Mouse (Mus musculus): ENCODE data around the gene Nfya. TPM values are rescaled to one million over a fixed set of nuclear protein-coding genes. Genes with fewer than 3 reads are reported as not detected.
A peak's percentile ranks its signal among the peaks of the same experiment; 100 is the strongest.

Gene Nfya
- polyA plus RNA-seq (2016; fragmentation: Nextera tagmentation; extraction: Ambion mirVana), result 19.7 and 21.3 TPM in 2 replicates

DNA sequence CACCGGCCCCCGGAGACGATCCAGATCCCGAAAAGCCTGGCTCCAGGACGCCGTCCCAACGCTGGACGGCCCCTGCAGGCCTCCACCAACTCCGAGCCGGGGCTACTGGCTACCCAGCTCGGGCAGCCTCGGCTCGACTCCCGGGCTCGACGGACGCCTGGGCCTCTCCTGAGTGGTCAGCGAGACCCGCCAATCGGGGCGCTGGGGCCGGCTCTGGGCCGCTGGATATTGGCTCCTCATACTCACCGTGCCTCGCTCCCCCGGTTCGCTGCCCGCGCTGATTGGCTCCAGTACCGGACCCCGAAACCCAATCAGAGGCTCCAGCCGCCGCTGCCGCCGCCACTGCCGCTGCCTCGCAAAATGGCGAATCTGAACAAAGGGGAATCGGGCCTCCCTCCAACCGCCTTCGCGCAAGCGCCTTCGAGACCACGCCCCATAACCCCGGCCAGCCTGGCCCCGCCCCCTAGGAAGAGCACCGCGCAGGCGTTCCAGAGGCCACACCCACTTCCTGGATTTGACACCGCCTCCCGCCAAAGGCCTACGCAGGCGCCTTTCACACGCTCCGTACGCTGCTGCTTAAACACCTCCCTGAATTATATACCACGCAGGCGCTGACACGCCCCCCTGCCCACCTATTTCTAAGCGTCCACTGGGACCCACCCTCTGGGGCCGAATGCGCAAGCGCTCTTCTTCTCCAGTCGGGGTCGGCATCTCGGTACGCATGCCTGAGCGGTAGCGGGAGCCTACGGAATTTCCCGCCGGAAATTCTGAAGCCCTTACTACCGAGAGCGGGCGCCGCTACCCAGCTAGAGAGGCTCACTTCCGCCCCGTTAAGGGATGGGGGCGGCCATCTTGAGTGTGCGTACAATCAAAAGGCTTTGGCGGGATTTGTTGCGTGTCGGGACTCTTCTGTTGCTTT lies at the start of gene Nfya, which contains the start of gene Oard1:
TSS of gene Nfya (minus strand) at position 527 of the 919 bp plus-strand sequence.
TSS of gene Oard1 (plus strand) at position 635 of the 919 bp plus-strand sequence.
- WGBS, result under 1% methylated on average over 84 of the region's 84 CpGs

GRCm38 (mm10) chr17:48457971-48458653 lies 48.4 kb upstream of the Nfya start:
- no peak overlapping the region for H3K4me2 ChIP-seq
- H3K4me3 ChIP-seq (replicated peaks), result no peak overlapping the region
- H3K9me3 ChIP-seq, result no peaks in the 10 kb centered on the region
- H3K27ac ChIP-seq, result no peak overlapping the region
- 82% methylated on average over 13 of the region's 13 CpGs for WGBS
- H3K4me1 ChIP-seq (replicated peaks), result no peaks in the 10 kb centered on the region; the same call in 1 of the 2 replicates
- H3K9ac ChIP-seq (replicated peaks), result no peak overlapping the region
- H3K27me3 ChIP-seq, result no peaks in the 10 kb centered on the region
- no peak for ATAC-seq (ENCODE audit: insufficient number of reproducible peaks, insufficient read depth, low FRiP score, low TSS enrichment, low read depth)
- no peaks in the 10 kb centered on the region for H3K36me3 ChIP-seq

More for the DNA sequence above, at the start of gene Nfya, which contains the start of gene Oard1:
- Histone ChIP-seq H3K27me3 (no peaks in the 10 kb centered on the region), H3K4me2 (peak within 1 kb of the TSS; percentile 76), H3K9me3 (no peaks in the 10 kb centered on the region), H3K9ac (replicated peaks) (peak within 1 kb of the TSS; percentile 99), H3K27ac (peak within 1 kb of the TSS; percentile 100), H3K4me3 (replicated peaks) (peak within 1 kb of the TSS; percentile 84), H3K36me3 (peaks cover 21% of the 10 kb centered on the region), H3K4me1 (replicated peaks) (peaks cover 16% of the 10 kb centered on the region)
- ATAC-seq (ENCODE audit: insufficient number of reproducible peaks, insufficient read depth, low FRiP score, low TSS enrichment, low read depth), result peak; percentile 97

- ATAC-seq (ENCODE audit: insufficient number of reproducible peaks, insufficient read depth, low FRiP score, low TSS enrichment, low read depth), result no peak
- H3K36me3 ChIP-seq, result no peaks in the 10 kb centered on the region
- no peak overlapping the region for H3K4me3 ChIP-seq (replicated peaks)
- H3K4me2 ChIP-seq, result no peak overlapping the region
- 89% methylated on average over 2 of the region's 2 CpGs for WGBS
- no peak overlapping the region for H3K9ac ChIP-seq (replicated peaks)
- no peaks in the 10 kb centered on the region; the same call in 1 of the 2 replicates for H3K4me1 ChIP-seq (replicated peaks)
- no peak overlapping the region for H3K27ac ChIP-seq
- H3K27me3 ChIP-seq, result no peaks in the 10 kb centered on the region
- no peaks in the 10 kb centered on the region for H3K9me3 ChIP-seq
Observed at GRCm38 (mm10) chr17:48455955-48456354, 46.2 kb upstream of the Nfya start.

GRCm38 (mm10) chr17:48454688-48455087 lies 45.0 kb upstream of the Nfya start, which contains the start of gene Unc5cl:
Unc5cl (plus strand) TSS chr17:48454901.
- WGBS, result 55% methylated on average over 11 of the region's 11 CpGs

GRCm38 (mm10) chr17:48454190-48454589 lies 44.5 kb upstream of the Nfya start:
- Histone ChIP-seq H3K9me3 (no peaks in the 10 kb centered on the region), H3K27ac (no peak overlapping the region), H3K4me2 (no peak overlapping the region), H3K4me3 (replicated peaks) (no peak overlapping the region), H3K4me1 (replicated peaks) (no peaks in the 10 kb centered on the region; the same call in 1 of the 2 replicates), H3K9ac (replicated peaks) (no peak overlapping the region), H3K36me3 (no peaks in the 10 kb centered on the region), H3K27me3 (no peaks in the 10 kb centered on the region)
- ATAC-seq (ENCODE audit: insufficient number of reproducible peaks, insufficient read depth, low FRiP score, low TSS enrichment, low read depth), result no peak
- WGBS, result 51% methylated on average over 7 of the region's 7 CpGs

More at GRCm38 (mm10) chr17:48454688-48455087, 45.0 kb upstream of the Nfya start, which contains the start of gene Unc5cl:
- H3K9me3 ChIP-seq, result no peaks in the 10 kb centered on the region
- H3K4me3 ChIP-seq (replicated peaks), result no peak within 1 kb of the TSS
- H3K27me3 ChIP-seq, result no peaks in the 10 kb centered on the region
- no peak within 1 kb of the TSS for H3K9ac ChIP-seq (replicated peaks)
- H3K4me1 ChIP-seq (replicated peaks), result no peaks in the 10 kb centered on the region; the same call in 1 of the 2 replicates
- H3K4me2 ChIP-seq, result no peak within 1 kb of the TSS
- ATAC-seq (ENCODE audit: insufficient number of reproducible peaks, insufficient read depth, low FRiP score, low TSS enrichment, low read depth), result no peak
- no peaks in the 10 kb centered on the region for H3K36me3 ChIP-seq
- no peak within 1 kb of the TSS for H3K27ac ChIP-seq

DNA sequence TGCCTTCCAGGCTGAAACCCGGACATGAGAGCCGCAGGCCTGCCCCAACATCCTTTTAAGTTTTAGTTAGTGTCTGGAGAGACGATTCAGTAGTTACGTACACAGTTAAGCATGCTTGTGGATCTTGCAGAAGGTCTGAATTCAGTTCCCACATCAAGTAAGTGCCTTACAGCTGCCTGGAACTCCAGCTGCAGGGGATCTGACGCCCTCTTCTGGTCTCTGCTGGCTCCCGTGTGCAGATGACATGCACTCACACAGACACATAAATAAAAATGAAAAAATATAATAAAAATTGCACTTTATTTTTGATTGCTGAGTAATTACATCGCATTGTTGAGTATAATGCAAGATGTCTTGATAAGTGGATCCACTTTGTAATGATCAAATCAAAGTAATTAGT lies 43.8 kb upstream of the Nfya start:
- no peak overlapping the region for H3K9ac ChIP-seq (replicated peaks)
- WGBS, result 73% methylated on average over 7 of the region's 7 CpGs
- H3K27ac ChIP-seq, result no peak overlapping the region
- H3K4me1 ChIP-seq (replicated peaks), result no peaks in the 10 kb centered on the region; the same call in 1 of the 2 replicates
- no peaks in the 10 kb centered on the region for H3K9me3 ChIP-seq
- H3K27me3 ChIP-seq, result no peaks in the 10 kb centered on the region
- H3K4me2 ChIP-seq, result no peak overlapping the region
- H3K36me3 ChIP-seq, result no peaks in the 10 kb centered on the region
- H3K4me3 ChIP-seq (replicated peaks), result no peak overlapping the region
- ATAC-seq (ENCODE audit: insufficient number of reproducible peaks, insufficient read depth, low FRiP score, low TSS enrichment, low read depth), result no peak

DNA sequence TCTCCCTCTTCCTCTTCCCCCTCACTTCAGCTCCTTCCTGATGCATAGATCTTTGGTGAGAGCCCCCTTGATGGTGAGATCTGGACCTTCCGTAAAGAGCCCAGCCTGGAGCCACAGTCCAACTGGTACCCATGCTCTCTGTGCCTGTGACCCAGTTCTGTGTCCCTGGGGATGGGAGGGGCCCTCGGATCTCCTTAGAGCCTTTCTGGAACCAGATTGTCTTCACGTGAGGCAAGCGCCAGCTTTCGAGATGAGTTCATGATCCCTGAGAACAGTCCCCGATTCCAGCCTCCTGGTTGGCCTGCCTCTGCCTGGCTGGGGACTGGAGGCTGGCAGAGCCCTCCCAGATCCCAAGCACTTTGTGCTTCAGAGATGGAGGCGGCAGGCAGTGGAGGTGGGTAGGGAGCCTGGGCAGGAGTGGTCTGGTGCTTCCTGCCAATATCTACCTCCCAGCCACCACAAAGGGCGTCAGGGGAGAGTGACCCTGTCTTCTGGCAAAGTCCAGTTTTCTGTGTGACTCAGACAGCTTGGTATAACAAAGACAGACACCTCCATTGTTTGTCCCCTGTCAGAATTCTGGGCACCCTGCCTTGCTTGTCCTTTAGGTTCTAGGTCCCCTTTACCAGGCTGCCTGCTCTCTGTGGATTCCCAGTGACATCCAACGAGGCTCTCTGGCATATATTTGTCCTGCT lies 42.2 kb upstream of the Nfya start:
- no peak overlapping the region for H3K27ac ChIP-seq
- WGBS, result 81% methylated on average over 9 of the region's 9 CpGs
- ATAC-seq (ENCODE audit: insufficient number of reproducible peaks, insufficient read depth, low FRiP score, low TSS enrichment, low read depth), result no peak

DNA sequence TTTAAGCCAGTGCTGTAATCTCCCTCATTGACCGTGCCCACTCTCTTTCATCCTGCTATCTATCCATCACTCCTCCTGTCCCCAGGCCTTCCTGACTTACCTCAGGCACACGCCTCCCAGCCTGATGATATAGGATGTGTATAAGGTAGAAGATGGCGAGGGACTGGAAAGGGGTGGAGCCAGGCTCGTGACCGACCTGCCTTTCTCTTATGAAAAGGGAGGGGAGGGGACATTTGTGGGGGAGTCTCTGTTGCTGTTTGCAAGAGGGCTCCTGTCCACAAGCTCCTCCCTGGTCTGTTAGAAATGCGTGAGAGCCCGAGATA lies 41.6 kb upstream of the Nfya start, which contains the start of gene Tspo2:
TSS of gene Tspo2 (minus strand) at position 170 of the 323 bp plus-strand sequence.
- 59% methylated on average over 7 of the region's 7 CpGs for WGBS
- Histone ChIP-seq H3K9ac (replicated peaks) (no peak within 1 kb of the TSS), H3K27ac (no peak within 1 kb of the TSS)

More for the DNA sequence above, 42.2 kb upstream of the Nfya start:
- Histone ChIP-seq H3K27me3 (no peaks in the 10 kb centered on the region), H3K36me3 (no peaks in the 10 kb centered on the region), H3K4me2 (no peak overlapping the region), H3K9me3 (no peaks in the 10 kb centered on the region), H3K9ac (replicated peaks) (no peak overlapping the region), H3K4me1 (replicated peaks) (no peaks in the 10 kb centered on the region; the same call in 1 of the 2 replicates), H3K4me3 (replicated peaks) (no peak overlapping the region)

GRCm38 (mm10) chr17:48450666-48451352 lies 41.1 kb upstream of the Nfya start:
- Histone ChIP-seq H3K9me3 (no peaks in the 10 kb centered on the region), H3K4me1 (replicated peaks) (no peaks in the 10 kb centered on the region; the same call in 1 of the 2 replicates), H3K27ac (no peak overlapping the region), H3K4me2 (no peak overlapping the region), H3K27me3 (no peaks in the 10 kb centered on the region), H3K36me3 (no peaks in the 10 kb centered on the region), H3K9ac (replicated peaks) (no peak overlapping the region), H3K4me3 (replicated peaks) (no peak overlapping the region)
- no peak for ATAC-seq (ENCODE audit: insufficient number of reproducible peaks, insufficient read depth, low FRiP score, low TSS enrichment, low read depth)
- 86% methylated on average over 13 of the region's 13 CpGs for WGBS

More for the DNA sequence above, 41.6 kb upstream of the Nfya start, which contains the start of gene Tspo2:
- no peak for ATAC-seq (ENCODE audit: insufficient number of reproducible peaks, insufficient read depth, low FRiP score, low TSS enrichment, low read depth)
- Histone ChIP-seq H3K4me1 (replicated peaks) (no peaks in the 10 kb centered on the region; the same call in 1 of the 2 replicates), H3K4me3 (replicated peaks) (no peak within 1 kb of the TSS), H3K36me3 (no peaks in the 10 kb centered on the region), H3K27me3 (no peaks in the 10 kb centered on the region), H3K9me3 (no peaks in the 10 kb centered on the region), H3K4me2 (no peak within 1 kb of the TSS)

- ATAC-seq (ENCODE audit: insufficient number of reproducible peaks, insufficient read depth, low FRiP score, low TSS enrichment, low read depth), result no peak
- 75% methylated on average over 8 of the region's 8 CpGs for WGBS
- H3K9me3 ChIP-seq, result no peaks in the 10 kb centered on the region
- no peak overlapping the region for H3K4me2 ChIP-seq
- H3K4me3 ChIP-seq (replicated peaks), result no peak overlapping the region
- no peaks in the 10 kb centered on the region for H3K36me3 ChIP-seq
- H3K27me3 ChIP-seq, result no peaks in the 10 kb centered on the region
- no peak overlapping the region for H3K9ac ChIP-seq (replicated peaks)
- no peaks in the 10 kb centered on the region for H3K4me1 ChIP-seq (replicated peaks)
- no peak overlapping the region for H3K27ac ChIP-seq
Observed at GRCm38 (mm10) chr17:48447675-48448074, 38.0 kb upstream of the Nfya start.

Measured in limb, embryonic 12.5 days (tissue).